Mouse (Mus musculus) forebrain, embryonic 16.5 days (tissue): Measurements from ENCODE around the gene Ccdc102a. TPM values are rescaled to one million over a fixed set of nuclear protein-coding genes. Genes with fewer than 3 reads are reported as not detected.

Experiments
- ATAC-seq: fragments of 200-750 bp; cut with Nextera tagmentation; 2 replicates; pipeline ENCODE4 v1.8.0; 2017; ENCODE audit warnings: mild to moderate bottlenecking, moderate library complexity
- H3K27ac ChIP-seq: fragments of 300-500 bp; sonication (generic); 2 replicates; pipeline ENCODE4 v1.5.1; 2014; ENCODE audit warnings: low read length, control low read depth
- H3K27me3 ChIP-seq: fragments of 300-500 bp; sonication (generic); replicated peaks from 2 replicates; pipeline ENCODE4 v1.6.1; 2014; ENCODE audit warnings: low read length; ENCODE audit not compliant: control insufficient read depth, insufficient read depth
- H3K36me3 ChIP-seq: fragments of 300-500 bp; sonication (generic); 2 replicates; pipeline ENCODE4 v1.6.1; 2014; ENCODE audit not compliant: control insufficient read depth, insufficient read depth
- H3K4me1 ChIP-seq: fragments of 300-500 bp; sonication (generic); replicated peaks from 2 replicates; pipeline ENCODE4 v1.6.1; 2014; ENCODE audit warnings: low read length; ENCODE audit not compliant: control insufficient read depth, insufficient read depth
- H3K4me2 ChIP-seq: fragments of 300-500 bp; sonication (generic); 2 replicates; pipeline ENCODE4 v1.6.1; 2014; ENCODE audit warnings: mild to moderate bottlenecking, low read length, control low read depth
- H3K4me3 ChIP-seq: fragments of 300-500 bp; sonication (generic); replicated peaks from 2 replicates; pipeline ENCODE4 v1.5.1; 2014; ENCODE audit warnings: mild to moderate bottlenecking, low read length, control low read depth
- H3K9ac ChIP-seq: fragments of 300-500 bp; sonication (generic); replicated peaks from 2 replicates; pipeline ENCODE4 v1.6.1; 2014; ENCODE audit warnings: low read depth, low read length, control low read depth
- H3K9me3 ChIP-seq: fragments of 300-500 bp; sonication (generic); 2 replicates; pipeline ENCODE4 v1.6.1; 2016; ENCODE audit warnings: low read length; ENCODE audit not compliant: control insufficient read depth
- WGBS: fragments of 180-500 bp; shearing (Covaris S2); extraction: QIAGEN DNeasy Blood & Tissue Kit; methylation state at CpG from one replicate; pipeline ENCODE4 v1.1.7; 2014; 5-methylcytosine and 5-hydroxymethylcytosine counted together
- polyA plus RNA-seq: library from polyadenylated mRNA; unstranded; fragments of >200 nt; fragmentation: Nextera tagmentation; extraction: Ambion mirVana; gene quantifications from 2 replicates; pipeline ENCODE4 v1.2.1, GENCODE M21; 2015

Ccdc102a gene
- polyA plus RNA-seq, 1 experiment from 2014 or later, result 4.6 TPM

DNA sequence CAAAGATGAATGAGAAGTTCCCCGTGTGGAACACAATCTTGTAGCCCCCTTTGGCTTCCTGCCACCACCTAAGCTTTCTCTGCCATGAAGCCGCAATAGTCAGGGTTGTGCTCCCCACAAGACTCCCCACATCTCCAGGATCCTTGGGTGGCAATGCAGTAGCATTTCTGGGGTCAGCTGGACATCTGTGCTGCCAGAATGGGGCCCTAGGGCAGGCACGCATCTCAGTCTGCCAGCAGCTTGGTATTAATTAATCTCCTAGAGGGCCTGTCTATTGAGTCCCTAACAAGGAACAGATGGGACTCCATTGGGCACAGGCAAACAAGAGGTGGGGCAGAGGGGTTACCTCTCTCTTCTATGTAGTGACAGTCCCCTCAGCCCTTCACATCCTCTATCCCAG is 45.7 kb downstream of the Ccdc102a start:
- no peaks in the 10 kb centered on the region for H3K9me3 ChIP-seq
- no peak; the same call in 1 of the 2 replicates for ATAC-seq
- 11% methylated on average over 3 of the region's 3 CpGs for WGBS
- no peak overlapping the region for H3K9ac ChIP-seq
- no peak overlapping the region for H3K4me3 ChIP-seq
- no peak overlapping the region for H3K27ac ChIP-seq
- H3K4me2 ChIP-seq, result no peak overlapping the region
- peaks cover 61% of the 10 kb centered on the region for H3K4me1 ChIP-seq
- no peaks in the 10 kb centered on the region for H3K36me3 ChIP-seq
- no peaks in the 10 kb centered on the region for H3K27me3 ChIP-seq

- Histone ChIP-seq H3K4me1 (peaks cover 59% of the 10 kb centered on the region), H3K4me3 (peak overlapping the region; percentile 66), H3K4me2 (peak overlapping the region; percentile 77), H3K27ac (peak overlapping the region; percentile 70; the same call in 1 of the 2 replicates), H3K9me3 (no peaks in the 10 kb centered on the region), H3K36me3 (0 out of 2 replicates have a peak, but pooled peaks cover 3% of the 10 kb centered on the region), H3K9ac (peak overlapping the region; percentile 77), H3K27me3 (no peaks in the 10 kb centered on the region)
- 6% methylated on average over 7 of the region's 7 CpGs for WGBS
- ATAC-seq, result peak; percentile 85
Observed at GRCm38 (mm10) chr8:94871108-94871894, 46.6 kb downstream of the Ccdc102a start.

DNA sequence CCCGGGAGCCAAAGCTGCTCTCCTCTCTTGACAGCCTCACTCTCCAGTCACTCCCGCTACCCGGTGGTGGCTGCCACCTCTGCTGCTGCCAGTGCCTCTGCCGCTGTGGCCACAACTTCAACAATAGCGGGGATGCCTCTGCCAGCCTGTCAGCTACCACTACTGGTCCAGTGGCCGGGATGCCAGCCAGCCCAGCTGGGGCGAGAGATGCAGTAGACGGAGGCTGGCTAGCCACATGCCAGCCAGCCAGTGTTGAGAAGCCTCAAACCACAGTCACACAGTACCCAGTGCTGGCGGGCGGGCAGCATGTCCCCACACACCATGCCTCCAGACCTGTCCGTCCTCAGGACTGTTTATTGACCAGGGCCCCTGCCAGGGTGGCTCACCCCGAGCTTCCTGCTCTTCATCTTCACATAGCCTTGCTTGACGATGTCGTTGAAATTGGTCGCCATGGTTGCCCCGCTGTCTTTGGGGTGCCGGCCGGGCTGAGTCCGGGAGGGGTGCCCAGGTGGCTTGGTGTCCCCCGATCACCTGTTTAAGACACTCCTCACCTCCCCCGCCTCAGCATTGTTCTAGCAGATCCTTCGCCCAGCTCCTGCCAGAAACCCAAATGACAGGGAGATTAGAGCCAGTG is 47.3 kb downstream of the Ccdc102a start:
- ATAC-seq, result peak; percentile 47
- Histone ChIP-seq H3K4me3 (peak overlapping the region; percentile 66), H3K9ac (peak overlapping the region; percentile 77), H3K27me3 (no peaks in the 10 kb centered on the region), H3K4me2 (peak overlapping the region; percentile 77), H3K36me3 (peaks cover 9% of the 10 kb centered on the region; the same call in 1 of the 2 replicates), H3K4me1 (peaks cover 55% of the 10 kb centered on the region), H3K27ac (peak overlapping the region; percentile 70), H3K9me3 (no peaks in the 10 kb centered on the region)
- WGBS, result under 1% methylated on average over 22 of the region's 22 CpGs

DNA sequence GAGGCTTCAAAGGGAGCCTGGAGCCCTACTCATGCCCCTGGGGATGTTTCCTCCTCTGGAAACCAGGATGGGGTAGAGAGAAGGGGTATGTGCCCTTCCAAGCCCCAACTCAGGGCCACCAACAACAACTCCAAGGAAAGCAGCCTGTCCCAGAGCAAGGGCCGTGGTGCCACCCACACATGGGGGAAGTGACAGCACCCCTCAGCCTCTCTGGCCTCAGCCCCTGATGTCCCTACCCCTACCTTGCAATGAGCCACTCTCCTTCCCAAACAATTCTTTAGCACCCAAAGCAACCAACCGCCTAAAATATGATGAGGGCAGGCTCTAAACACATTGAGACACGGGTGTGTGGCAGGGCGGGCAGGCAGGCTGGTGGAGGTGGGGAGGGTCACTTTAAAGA is 47.9 kb downstream of the Ccdc102a start:
- Histone ChIP-seq H3K9ac (peak overlapping the region; percentile 77), H3K36me3 (peaks cover 11% of the 10 kb centered on the region; the same call in 1 of the 2 replicates), H3K4me2 (peak overlapping the region; percentile 77), H3K4me3 (peak overlapping the region; percentile 66), H3K9me3 (no peaks in the 10 kb centered on the region), H3K27ac (peak overlapping the region; percentile 70; the same call in 1 of the 2 replicates), H3K4me1 (peaks cover 49% of the 10 kb centered on the region), H3K27me3 (no peaks in the 10 kb centered on the region)
- WGBS, result 8% methylated on average over 4 of the region's 4 CpGs
- ATAC-seq, result no peak

GRCm38 (mm10) chr8:94869146-94869545 is 48.8 kb downstream of the Ccdc102a start:
- ATAC-seq, result no peak
- H3K9ac ChIP-seq, result peak overlapping the region; percentile 77

DNA sequence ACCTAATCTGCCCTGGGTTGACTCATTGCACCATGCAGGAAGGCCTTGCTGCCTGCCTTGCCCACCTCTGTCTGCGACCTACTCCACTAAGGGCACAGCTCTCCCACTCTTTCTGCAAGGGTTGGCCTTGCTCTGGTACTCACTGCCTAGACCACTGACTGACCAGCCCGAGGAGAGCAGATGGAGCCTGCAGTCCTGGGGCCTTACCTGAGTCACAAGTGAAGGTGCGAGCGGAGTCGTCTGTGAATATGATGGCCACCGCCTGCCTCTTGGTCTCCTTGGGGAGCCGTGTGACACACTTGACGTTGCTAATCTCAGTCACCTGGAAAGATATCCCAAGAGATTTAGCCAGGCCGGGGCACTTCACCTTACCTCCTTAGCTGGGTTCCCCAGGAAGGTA is 51.0 kb downstream of the Ccdc102a start:
- WGBS, result 85% methylated on average over 9 of the region's 9 CpGs
- no peak for ATAC-seq
- H3K36me3 ChIP-seq, result peaks cover 21% of the 10 kb centered on the region
- H3K4me3 ChIP-seq, result no peak overlapping the region
- H3K9ac ChIP-seq, result no peak overlapping the region
- H3K9me3 ChIP-seq, result no peaks in the 10 kb centered on the region
- no peak overlapping the region for H3K4me2 ChIP-seq
- no peaks in the 10 kb centered on the region for H3K27me3 ChIP-seq
- no peak overlapping the region for H3K27ac ChIP-seq
- H3K4me1 ChIP-seq, result peaks cover 32% of the 10 kb centered on the region

More at GRCm38 (mm10) chr8:94869146-94869545, 48.8 kb downstream of the Ccdc102a start:
- Histone ChIP-seq H3K27me3 (no peaks in the 10 kb centered on the region), H3K36me3 (peaks cover 16% of the 10 kb centered on the region), H3K4me1 (peaks cover 41% of the 10 kb centered on the region), H3K9me3 (no peaks in the 10 kb centered on the region), H3K4me2 (peak overlapping the region; percentile 77), H3K4me3 (peak overlapping the region; percentile 66), H3K27ac (no peak overlapping the region)
- WGBS, result 54% methylated on average over 7 of the region's 7 CpGs

DNA sequence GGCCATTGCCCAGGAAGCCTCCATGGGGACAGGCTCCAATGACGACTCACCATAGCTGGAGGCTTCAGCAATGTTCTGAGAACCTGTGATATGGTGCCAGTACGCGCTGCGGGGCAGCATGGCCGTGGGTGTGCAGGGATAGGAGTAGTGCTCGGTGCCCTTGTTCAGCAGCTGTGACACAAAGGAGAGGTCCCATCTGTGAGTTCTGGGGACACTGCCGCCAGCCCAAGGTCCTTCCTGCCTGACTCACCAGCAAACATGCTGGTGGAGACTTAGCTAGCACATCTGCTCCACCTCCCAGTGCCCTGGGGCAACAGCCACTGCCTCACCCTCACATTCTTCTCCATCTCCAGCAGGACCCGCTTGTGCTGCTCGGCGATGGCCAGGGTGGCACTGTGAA is 52.6 kb downstream of the Ccdc102a start:
- no peak overlapping the region for H3K4me3 ChIP-seq
- peaks cover 22% of the 10 kb centered on the region for H3K4me1 ChIP-seq
- ATAC-seq, result no peak
- no peaks in the 10 kb centered on the region for H3K27me3 ChIP-seq
- WGBS, result 84% methylated on average over 10 of the region's 10 CpGs
- H3K9me3 ChIP-seq, result no peaks in the 10 kb centered on the region
- H3K4me2 ChIP-seq, result no peak overlapping the region
- no peak overlapping the region for H3K27ac ChIP-seq
- H3K36me3 ChIP-seq, result peaks cover 21% of the 10 kb centered on the region
- no peak overlapping the region for H3K9ac ChIP-seq

- no peak overlapping the region for H3K9ac ChIP-seq
- no peak overlapping the region for H3K4me3 ChIP-seq
- ATAC-seq, result no peak
- 76% methylated on average over 10 of the region's 10 CpGs for WGBS
- H3K27me3 ChIP-seq, result no peaks in the 10 kb centered on the region
- H3K9me3 ChIP-seq, result no peaks in the 10 kb centered on the region
- H3K36me3 ChIP-seq, result peaks cover 21% of the 10 kb centered on the region
- H3K27ac ChIP-seq, result no peak overlapping the region
- H3K4me1 ChIP-seq, result peaks cover 14% of the 10 kb centered on the region
- H3K4me2 ChIP-seq, result no peak overlapping the region
Observed at GRCm38 (mm10) chr8:94863897-94864673, 53.8 kb downstream of the Ccdc102a start.
